Mouse (Mus musculus) A20 (cell line): ENCODE data around the gene Arfip2.

Experiments
- DNase-seq: peaks from one replicate; pipeline ENCODE4 v3.0.0-alpha.2; 2011; ENCODE audit warnings: low read depth, low spot score

Gene Arfip2

GRCm38 (mm10) chr7:105640233-105640893 lies at the start of gene Arfip2, which contains the start of gene Gm45799:
Gene Arfip2 (minus strand): TSS chr7:105640416.
Gene Gm45799 (plus strand): TSS chr7:105640552.
- peak; percentile 98 for DNase-seq

- no peak for DNase-seq
Measured at GRCm38 (mm10) chr7:105685541-105686197, 45.5 kb upstream of the Arfip2 start.

DNA sequence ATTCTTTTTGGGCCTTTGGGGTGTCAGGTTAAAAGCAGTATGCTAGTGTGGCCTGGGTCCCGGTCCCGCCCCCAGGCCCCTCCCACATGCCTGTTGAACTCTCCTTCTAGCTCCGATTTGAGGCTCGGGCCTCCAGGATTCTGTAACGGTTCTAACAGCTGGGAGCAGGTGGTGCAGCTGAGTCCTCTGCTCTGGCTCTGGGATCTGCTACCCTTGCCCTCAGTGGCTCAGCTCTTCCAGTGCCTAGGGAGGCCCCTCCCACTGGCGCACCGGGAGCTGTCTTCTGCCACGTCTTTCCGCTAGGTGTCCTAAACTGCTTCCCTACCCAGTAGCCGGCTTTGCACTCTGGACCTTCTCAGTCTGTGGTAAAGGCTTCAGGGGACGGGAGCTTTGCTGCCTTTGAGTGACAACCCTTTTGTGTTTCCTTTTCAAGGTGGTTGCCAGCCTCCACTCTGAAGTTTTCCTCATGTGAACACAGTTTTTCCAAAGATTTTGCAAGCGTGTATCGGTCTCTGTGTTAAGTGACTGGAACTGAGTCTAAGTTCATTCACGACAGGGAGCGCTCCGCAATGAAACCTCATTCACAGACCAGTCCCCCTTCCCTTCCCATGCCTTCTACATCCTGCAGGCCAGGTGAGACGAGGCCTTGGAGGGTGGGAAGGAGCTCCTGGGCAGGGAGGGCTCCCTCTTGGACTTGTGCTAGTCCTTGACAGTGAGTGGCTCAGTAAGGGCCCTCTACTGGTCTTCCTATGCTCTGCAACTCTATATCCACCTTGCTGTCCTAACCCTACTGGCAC lies 10.6 kb upstream of the Arfip2 start, which contains the start of gene Dnhd1:
Gene Dnhd1, plus strand, starts transcription at position 189 of the 797 bp plus-strand sequence.
- DNase-seq, result peak; percentile 27

- peak; percentile 28 for DNase-seq
Measured at GRCm38 (mm10) chr7:105641936-105642335, 1.7 kb upstream of the Arfip2 start.

DNA sequence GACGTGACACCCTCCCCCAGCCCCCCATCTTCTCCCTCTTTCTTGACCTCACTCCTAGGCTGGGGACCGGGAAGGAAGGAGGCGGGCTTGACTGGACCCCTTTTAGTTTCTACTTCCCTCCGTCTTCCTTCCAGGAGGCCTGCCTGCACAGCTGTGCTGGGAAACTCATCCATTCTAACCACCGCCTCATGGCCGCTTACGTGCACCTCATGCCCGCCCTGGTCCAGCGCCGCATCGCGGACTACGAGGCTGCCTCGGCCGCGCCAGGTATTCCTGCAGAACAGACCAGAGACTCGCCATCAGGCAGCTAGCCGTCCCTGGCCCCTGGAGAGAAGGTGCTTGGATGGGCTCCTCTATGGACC lies 659 bp upstream of the Arfip2 start:
- no peak for DNase-seq

GRCm38 (mm10) chr7:105639756-105640155 lies 460 bp downstream of the Arfip2 start, which contains the start of gene Timm10b:
Gene Timm10b (plus strand): TSS chr7:105640056.
- DNase-seq, result no peak

GRCm38 (mm10) chr7:105639304-105639703 lies 912 bp downstream of the Arfip2 start:
- DNase-seq, result no peak

- DNase-seq, result no peak
Measured at GRCm38 (mm10) chr7:105638776-105639175, 1.4 kb downstream of the Arfip2 start.

GRCm38 (mm10) chr7:105635726-105636125 lies 4.5 kb downstream of the Arfip2 start:
- DNase-seq, result no peak

GRCm38 (mm10) chr7:105634272-105634920 lies 5.8 kb downstream of the Arfip2 start:
- no peak for DNase-seq

- DNase-seq, result no peak
Measured at GRCm38 (mm10) chr7:105633801-105634135, 6.4 kb downstream of the Arfip2 start.

GRCm38 (mm10) chr7:105633127-105633800 lies 7.0 kb downstream of the Arfip2 start, which contains the start of gene Trim3:
Gene Trim3 (minus strand): TSS chr7:105633571.
- DNase-seq, result peak; percentile 84

- peak; percentile 22 for DNase-seq
Measured at GRCm38 (mm10) chr7:105632551-105632972, 7.7 kb downstream of the Arfip2 start.

- no peak for DNase-seq
Measured at GRCm38 (mm10) chr7:105628633-105629032, 11.6 kb downstream of the Arfip2 start.

DNA sequence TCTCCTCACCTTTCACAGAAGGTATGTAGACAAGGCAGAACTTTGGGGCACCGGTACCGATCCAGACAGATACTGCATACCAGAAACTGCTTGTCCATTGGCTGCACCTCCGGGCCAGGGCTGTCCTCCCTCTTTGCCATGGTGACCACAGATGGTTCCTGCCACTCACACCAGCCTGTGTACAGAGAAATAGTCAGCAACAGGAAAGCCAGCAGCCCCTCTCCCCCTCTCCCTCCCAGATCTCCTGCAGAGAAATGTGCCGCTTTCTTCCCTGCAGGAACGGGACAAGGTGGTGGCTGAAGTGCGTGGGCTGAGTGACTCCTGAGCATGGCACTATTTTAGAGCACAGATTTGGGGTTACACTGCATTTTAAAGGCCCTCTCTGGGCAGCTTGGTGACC lies 14.8 kb downstream of the Arfip2 start:
- DNase-seq, result no peak

GRCm38 (mm10) chr7:105621646-105622292 lies 18.4 kb downstream of the Arfip2 start:
- DNase-seq, result no peak

- DNase-seq, result no peak
Measured at GRCm38 (mm10) chr7:105621053-105621452, 19.2 kb downstream of the Arfip2 start.

DNA sequence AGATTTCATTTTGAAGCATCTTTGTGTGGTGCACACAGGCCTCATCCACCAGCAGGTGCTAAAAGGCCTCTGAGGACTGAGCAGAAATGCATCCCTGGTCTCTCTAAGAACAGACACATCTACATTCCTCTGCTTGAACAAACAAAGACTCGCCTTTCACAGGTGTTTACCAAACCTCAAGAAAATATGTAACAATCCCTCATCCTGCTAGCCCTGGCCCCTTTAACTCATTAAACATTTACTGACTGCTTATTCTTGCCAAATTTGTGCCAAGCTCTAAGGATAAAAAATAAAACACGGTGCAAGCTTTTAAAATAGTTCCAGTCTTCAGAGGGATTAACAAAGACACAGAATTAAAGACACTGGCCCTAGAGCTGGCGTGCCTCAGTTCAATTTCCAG lies 20.5 kb downstream of the Arfip2 start:
- no peak for DNase-seq

DNA sequence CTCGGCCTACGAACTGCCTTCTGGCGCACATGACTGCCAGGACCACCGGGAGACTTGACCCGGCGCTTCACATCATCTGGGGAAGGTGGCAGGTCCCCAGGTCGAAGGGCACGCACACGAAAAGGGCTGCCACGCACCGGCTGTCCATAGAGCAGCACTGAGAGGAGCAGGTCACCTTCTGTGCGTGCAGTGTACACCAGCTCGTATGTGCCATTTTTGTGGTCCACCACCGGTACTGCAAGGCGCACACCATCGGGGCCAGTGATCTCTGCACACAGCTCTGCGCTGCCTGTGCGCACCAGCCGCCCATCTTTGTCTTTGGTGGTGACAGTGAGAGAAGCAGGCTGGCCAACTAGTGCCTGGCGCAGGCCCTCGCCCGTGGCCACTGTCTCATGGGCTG lies 22.4 kb downstream of the Arfip2 start:
- DNase-seq, result no peak

- no peak for DNase-seq
Measured at GRCm38 (mm10) chr7:105616561-105616960, 23.7 kb downstream of the Arfip2 start.

- no peak for DNase-seq
Measured at GRCm38 (mm10) chr7:105615720-105616119, 24.5 kb downstream of the Arfip2 start.
